Mouse (Mus musculus) stomach, embryonic 14.5 days (tissue): Measurements from ENCODE around the gene Naa20. TPM values are rescaled to one million over a fixed set of nuclear protein-coding genes. Genes with fewer than 3 reads are reported as not detected.

Experiments
- ATAC-seq: fragments of 200-750 bp; cut with Nextera tagmentation; 2 replicates; pipeline ENCODE4 v1.8.0; 2017; ENCODE audit warnings: low read depth, moderate TSS enrichment; ENCODE audit not compliant: insufficient number of reproducible peaks, insufficient read depth, low FRiP score
- H3K27ac ChIP-seq: fragments of 300-500 bp; sonication (generic); 2 replicates; pipeline ENCODE4 v1.5.1; 2014; ENCODE audit warnings: mild to moderate bottlenecking, low read length, moderate library complexity, mixed read lengths
- H3K27me3 ChIP-seq: fragments of 300-500 bp; sonication (generic); 2 replicates; pipeline ENCODE4 v1.6.1; 2014; ENCODE audit warnings: low read length, control low read depth, mixed read lengths; ENCODE audit not compliant: control insufficient read depth, insufficient read depth
- H3K36me3 ChIP-seq: fragments of 300-500 bp; sonication (generic); 2 replicates; pipeline ENCODE4 v1.6.1; 2014; ENCODE audit warnings: mild to moderate bottlenecking, control low read depth, low read length, moderate library complexity, mixed read lengths; ENCODE audit not compliant: control insufficient read depth, insufficient read depth
- H3K4me1 ChIP-seq: fragments of 300-500 bp; sonication (generic); 2 replicates; pipeline ENCODE4 v1.6.1; 2014; ENCODE audit warnings: low read length, control low read depth, mixed read lengths; ENCODE audit not compliant: control insufficient read depth, insufficient read depth
- H3K4me2 ChIP-seq: fragments of 300-500 bp; sonication (generic); replicated peaks from 2 replicates; pipeline ENCODE4 v1.6.1; 2014; ENCODE audit warnings: low read depth, low read length, control low read depth
- H3K4me3 ChIP-seq: fragments of 300-500 bp; sonication (generic); 2 replicates; pipeline ENCODE4 v1.5.1; 2014; ENCODE audit warnings: low read depth, low read length, control low read depth
- H3K9ac ChIP-seq: fragments of 300-500 bp; sonication (generic); replicated peaks from 2 replicates; pipeline ENCODE4 v1.6.1; 2014; ENCODE audit warnings: low read depth, mild to moderate bottlenecking, control low read depth, low read length, moderate library complexity, mixed read lengths
- H3K9me3 ChIP-seq: fragments of 300-500 bp; sonication (generic); 2 replicates; pipeline ENCODE4 v1.6.1; 2016; ENCODE audit warnings: low read depth, low read length, control low read depth; ENCODE audit not compliant: control insufficient read depth
- WGBS: fragments of 180-500 bp; shearing (Covaris S2); extraction: QIAGEN DNeasy Blood & Tissue Kit; methylation state at CpG from one replicate; pipeline ENCODE4 v1.1.7; 2014; 5-methylcytosine and 5-hydroxymethylcytosine counted together
- polyA plus RNA-seq: library from polyadenylated mRNA; unstranded; fragments of >200 nt; fragmentation: Nextera tagmentation; extraction: Ambion mirVana; gene quantifications from 2 replicates; pipeline ENCODE4 v1.2.1, GENCODE M21; 2014

Gene Naa20
- 178 and 195 TPM in 2 replicates for polyA plus RNA-seq

- H3K9ac ChIP-seq = no peak within 1 kb of the TSS; the same call in 1 of the 2 replicates
Observed at GRCm38 (mm10) chr2:145901861-145902260, at the start of gene Naa20. Naa20 (plus strand) TSS chr2:145902099.

GRCm38 (mm10) chr2:145855831-145856230, 46.1 kb upstream of the Naa20 start:
- H3K4me2 ChIP-seq = no peak overlapping the region
- no peak overlapping the region for H3K4me3 ChIP-seq
- H3K36me3 ChIP-seq = no peaks in the 10 kb centered on the region; the same call in 1 of the 2 replicates
- no peak for ATAC-seq
- WGBS = 66% methylated on average over 9 of the region's 9 CpGs
- no peaks in the 10 kb centered on the region for H3K27me3 ChIP-seq
- peak overlapping the region; percentile 52 for H3K27ac ChIP-seq
- no peak overlapping the region for H3K9ac ChIP-seq
- no peaks in the 10 kb centered on the region for H3K9me3 ChIP-seq
- peaks cover 30% of the 10 kb centered on the region for H3K4me1 ChIP-seq

More at GRCm38 (mm10) chr2:145901861-145902260, at the start of gene Naa20:
- peak within 1 kb of the TSS; percentile 42 for H3K4me2 ChIP-seq
- no peak for ATAC-seq
- WGBS = 83% methylated on average over 6 of the region's 6 CpGs
- H3K27me3 ChIP-seq = no peaks in the 10 kb centered on the region
- peaks cover 12% of the 10 kb centered on the region; the same call in 1 of the 2 replicates for H3K4me1 ChIP-seq
- no peaks in the 10 kb centered on the region; the same call in 1 of the 2 replicates for H3K36me3 ChIP-seq
- H3K4me3 ChIP-seq = peak within 1 kb of the TSS; percentile 94
- H3K9me3 ChIP-seq = no peaks in the 10 kb centered on the region
- H3K27ac ChIP-seq = no peak within 1 kb of the TSS; the same call in 1 of the 2 replicates

- Histone ChIP-seq H3K36me3 (no peaks in the 10 kb centered on the region; the same call in 1 of the 2 replicates), H3K4me3 (no peak overlapping the region), H3K27ac (no peak overlapping the region), H3K4me2 (no peak overlapping the region), H3K4me1 (peaks cover 21% of the 10 kb centered on the region), H3K9ac (no peak overlapping the region), H3K27me3 (no peaks in the 10 kb centered on the region), H3K9me3 (no peaks in the 10 kb centered on the region)
- 66% methylated on average over 8 of the region's 8 CpGs for WGBS
- ATAC-seq = no peak
Observed at GRCm38 (mm10) chr2:145857864-145858263, 44.0 kb upstream of the Naa20 start.

- 20% methylated on average over 7 of the region's 7 CpGs for WGBS
- peak; percentile 48 for ATAC-seq
- Histone ChIP-seq H3K9ac (peak overlapping the region; percentile 10; the same call in 1 of the 2 replicates), H3K4me2 (peak overlapping the region; percentile 74), H3K36me3 (no peaks in the 10 kb centered on the region; the same call in 1 of the 2 replicates), H3K9me3 (no peaks in the 10 kb centered on the region), H3K4me3 (no peak overlapping the region; the same call in 1 of the 2 replicates), H3K27me3 (no peaks in the 10 kb centered on the region), H3K27ac (peak overlapping the region; percentile 97), H3K4me1 (peaks cover 28% of the 10 kb centered on the region)
Observed at GRCm38 (mm10) chr2:145859442-145859931, 42.4 kb upstream of the Naa20 start.

GRCm38 (mm10) chr2:145859932-145860801, 41.7 kb upstream of the Naa20 start:
- Histone ChIP-seq H3K4me3 (peak overlapping the region; percentile 39), H3K9me3 (no peaks in the 10 kb centered on the region), H3K4me1 (peaks cover 28% of the 10 kb centered on the region), H3K27me3 (no peaks in the 10 kb centered on the region), H3K36me3 (no peaks in the 10 kb centered on the region; the same call in 1 of the 2 replicates), H3K9ac (peak overlapping the region; percentile 53), H3K4me2 (peak overlapping the region; percentile 74), H3K27ac (peak overlapping the region; percentile 97)
- 3% methylated on average over 40 of the region's 40 CpGs for WGBS
- peak; percentile 74 for ATAC-seq

GRCm38 (mm10) chr2:145861193-145862123, 40.4 kb upstream of the Naa20 start:
- Histone ChIP-seq H3K4me1 (peaks cover 24% of the 10 kb centered on the region), H3K27ac (peak overlapping the region; percentile 97)

GRCm38 (mm10) chr2:145862206-145862817, 39.6 kb upstream of the Naa20 start:
- peak overlapping the region; percentile 97 for H3K27ac ChIP-seq
- no peaks in the 10 kb centered on the region for H3K9me3 ChIP-seq
- no peaks in the 10 kb centered on the region for H3K27me3 ChIP-seq
- 0 out of 2 replicates have a peak, but pooled peaks cover 3% of the 10 kb centered on the region for H3K36me3 ChIP-seq
- peak overlapping the region; percentile 39 for H3K4me3 ChIP-seq
- H3K4me1 ChIP-seq = peaks cover 19% of the 10 kb centered on the region; the same call in 1 of the 2 replicates
- H3K9ac ChIP-seq = peak overlapping the region; percentile 33
- H3K4me2 ChIP-seq = peak overlapping the region; percentile 74
- WGBS = 35% methylated on average over 10 of the region's 10 CpGs
- no peak; the same call in 1 of the 2 replicates for ATAC-seq

More at GRCm38 (mm10) chr2:145861193-145862123, 40.4 kb upstream of the Naa20 start:
- Histone ChIP-seq H3K36me3 (no peaks in the 10 kb centered on the region), H3K27me3 (no peaks in the 10 kb centered on the region), H3K9ac (peak overlapping the region; percentile 53), H3K9me3 (no peaks in the 10 kb centered on the region), H3K4me2 (peak overlapping the region; percentile 74), H3K4me3 (peak overlapping the region; percentile 39)
- WGBS = 49% methylated on average over 8 of the region's 8 CpGs
- no peak for ATAC-seq
